Mouse (Mus musculus): ENCODE measurements around the gene Zfp609. TPM values are rescaled to one million over a fixed set of nuclear protein-coding genes. Genes with fewer than 3 reads are reported as not detected.
"Not testable (repeated sequence)": the region's sequence is repeated elsewhere in the genome, so short reads cannot be mapped to it uniquely, and the experiment has no call there.

The Zfp609 gene
- total RNA-seq, 2 experiments from 2014 or later = 54.2 to 62.2 TPM

GRCm38 (mm10) chr9:65666042-65666441 is 161.3 kb downstream of the Zfp609 start:
- TF ChIP-seq CTCF (conservative IDR thresholded peaks at IDR 0.05) = peak; percentile 86
- no peak overlapping the region for H3K27ac ChIP-seq
- DNase-seq (ENCODE audit: low spot score in 2 of 2) = peak in 1 of 2 experiments; percentile 55
- H3K4me3 ChIP-seq = no peak overlapping the region

GRCm38 (mm10) chr9:65664163-65664562 is 163.2 kb downstream of the Zfp609 start:
- H3K4me3 ChIP-seq = no peak overlapping the region
- peak in 1 of 2 experiments; percentile 72 for DNase-seq (ENCODE audit: low spot score in 2 of 2)
- peak; percentile 90 for TF ChIP-seq CTCF (conservative IDR thresholded peaks at IDR 0.05)
- no peak overlapping the region for H3K27ac ChIP-seq

DNA sequence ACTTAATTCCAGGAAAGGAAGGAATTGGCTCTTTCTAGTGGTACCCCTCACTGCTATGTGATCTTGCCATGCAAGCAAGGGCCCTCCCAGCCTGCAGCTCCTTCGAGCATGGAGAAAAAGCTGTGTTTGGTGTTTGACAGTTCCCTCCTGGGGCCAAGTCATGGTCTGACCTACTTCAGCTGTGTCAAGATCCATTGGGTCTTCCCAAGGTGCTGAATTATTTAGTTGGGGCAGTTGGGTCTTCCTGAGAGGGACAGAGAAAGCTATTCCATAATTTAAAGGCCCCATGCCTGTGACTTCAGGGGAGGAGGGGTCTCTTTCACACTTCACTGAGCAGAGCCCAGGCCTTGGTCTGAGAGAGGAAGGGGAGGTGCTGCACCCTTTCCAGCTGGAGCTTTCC is 165.9 kb downstream of the Zfp609 start:
- Histone ChIP-seq H3K4me3 (no peak overlapping the region), H3K27ac (no peak overlapping the region)
- no peak for DNase-seq (ENCODE audit: low spot score in 2 of 2)
- TF ChIP-seq CTCF (conservative IDR thresholded peaks at IDR 0.05) = no peak

- DNase-seq (ENCODE audit: low spot score in 2 of 2) = no peak
- no peak overlapping the region for H3K27ac ChIP-seq
- H3K4me3 ChIP-seq = no peak overlapping the region
- peak; percentile 53 for TF ChIP-seq CTCF (conservative IDR thresholded peaks at IDR 0.05)
Measured at GRCm38 (mm10) chr9:65661029-65661428, 166.3 kb downstream of the Zfp609 start.

DNA sequence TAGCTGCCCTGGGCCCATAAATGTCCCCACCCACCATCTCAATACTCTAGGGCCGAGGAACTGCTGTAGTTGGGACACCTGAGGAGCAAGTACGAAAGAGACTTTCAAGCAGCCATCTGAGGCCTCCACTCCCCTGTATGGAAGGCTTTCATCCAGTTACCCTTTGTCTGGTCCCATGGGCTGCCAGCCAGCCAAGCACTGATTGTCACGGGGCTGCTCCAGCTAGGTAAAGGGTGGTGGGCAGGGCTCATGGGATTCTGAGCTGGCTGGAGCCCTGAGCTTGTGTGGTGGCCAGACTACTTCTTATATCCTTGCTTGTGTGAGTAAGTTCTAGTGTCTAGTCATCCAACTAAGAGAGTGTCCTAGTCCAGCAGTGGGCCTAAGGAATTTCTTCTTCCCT is 170.1 kb downstream of the Zfp609 start:
- H3K27ac ChIP-seq = no peak overlapping the region
- DNase-seq (ENCODE audit: low spot score in 2 of 2) = no peak
- H3K4me3 ChIP-seq = no peak overlapping the region
- TF ChIP-seq CTCF (conservative IDR thresholded peaks at IDR 0.05) = no peak

DNA sequence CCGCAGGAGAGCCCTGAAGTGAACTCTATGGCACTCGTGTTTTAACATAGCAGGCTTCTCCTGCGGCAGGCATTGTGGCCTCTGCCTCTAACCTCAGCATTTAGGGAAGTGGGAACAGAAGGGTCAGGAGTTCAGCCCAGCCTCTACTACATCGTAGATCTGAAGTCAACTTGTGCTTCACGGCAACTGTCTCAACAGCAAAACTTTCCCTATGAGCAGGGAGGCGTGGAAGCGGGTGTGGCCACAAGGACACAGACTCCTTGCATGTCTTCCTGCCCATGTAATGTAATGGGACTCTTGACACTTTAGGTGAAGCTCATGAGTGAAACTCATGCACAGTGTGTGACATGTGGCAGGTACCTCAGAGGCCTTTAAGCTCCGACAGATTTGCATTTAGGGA is 171.8 kb downstream of the Zfp609 start:
- no peak overlapping the region for H3K27ac ChIP-seq
- no peak for TF ChIP-seq CTCF (conservative IDR thresholded peaks at IDR 0.05)
- H3K4me3 ChIP-seq = no peak overlapping the region
- DNase-seq (ENCODE audit: low spot score in 2 of 2) = no peak

DNA sequence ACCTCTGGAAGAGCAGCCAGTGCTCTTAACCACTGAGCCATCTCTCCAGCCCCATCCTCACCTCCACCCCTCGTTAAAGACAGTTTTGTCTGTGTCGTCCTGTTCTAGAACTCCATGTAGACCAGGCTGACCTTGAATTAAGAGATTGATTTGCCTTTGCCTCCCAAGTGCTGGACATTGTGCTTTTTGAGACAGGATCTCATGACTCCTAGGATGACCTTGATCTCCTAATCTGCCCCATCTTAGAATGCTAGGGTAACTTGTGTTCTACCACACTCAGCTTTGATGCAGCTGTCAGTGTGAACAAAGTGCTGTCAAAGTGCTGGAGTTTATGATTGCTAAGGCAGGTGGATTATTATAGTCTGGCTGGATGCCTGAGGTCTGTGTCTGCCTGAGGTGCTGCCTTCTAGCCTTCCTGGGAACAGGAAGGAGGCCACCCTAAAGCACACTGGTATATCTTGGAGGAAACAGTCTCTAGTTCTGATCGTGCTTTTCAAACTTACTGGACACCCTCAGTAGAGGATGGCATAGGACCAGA is 172.6 kb downstream of the Zfp609 start:
- TF ChIP-seq CTCF (conservative IDR thresholded peaks at IDR 0.05) = no peak
- Histone ChIP-seq H3K27ac (no peak overlapping the region), H3K4me3 (no peak overlapping the region)
- no peak for DNase-seq (ENCODE audit: low spot score in 2 of 2)

- TF ChIP-seq CTCF (conservative IDR thresholded peaks at IDR 0.05) = no peak
- Histone ChIP-seq H3K4me3 (no peak overlapping the region), H3K27ac (no peak overlapping the region)
- no peak for DNase-seq (ENCODE audit: low spot score in 2 of 2)
Measured at GRCm38 (mm10) chr9:65653741-65654140, 173.6 kb downstream of the Zfp609 start.

- not testable (repeated sequence) for H3K4me3 ChIP-seq; H3K27ac ChIP-seq; DNase-seq (ENCODE audit: low spot score in 2 of 2)
- TF ChIP-seq CTCF (conservative IDR thresholded peaks at IDR 0.05) = peak; percentile 54
Measured at GRCm38 (mm10) chr9:65651957-65652356, 175.4 kb downstream of the Zfp609 start.

GRCm38 (mm10) chr9:65649997-65650396 is 177.4 kb downstream of the Zfp609 start:
- DNase-seq (ENCODE audit: low spot score in 2 of 2) = no peak
- Histone ChIP-seq H3K4me3 (no peak overlapping the region), H3K27ac (no peak overlapping the region)
- TF ChIP-seq CTCF (conservative IDR thresholded peaks at IDR 0.05) = no peak

DNA sequence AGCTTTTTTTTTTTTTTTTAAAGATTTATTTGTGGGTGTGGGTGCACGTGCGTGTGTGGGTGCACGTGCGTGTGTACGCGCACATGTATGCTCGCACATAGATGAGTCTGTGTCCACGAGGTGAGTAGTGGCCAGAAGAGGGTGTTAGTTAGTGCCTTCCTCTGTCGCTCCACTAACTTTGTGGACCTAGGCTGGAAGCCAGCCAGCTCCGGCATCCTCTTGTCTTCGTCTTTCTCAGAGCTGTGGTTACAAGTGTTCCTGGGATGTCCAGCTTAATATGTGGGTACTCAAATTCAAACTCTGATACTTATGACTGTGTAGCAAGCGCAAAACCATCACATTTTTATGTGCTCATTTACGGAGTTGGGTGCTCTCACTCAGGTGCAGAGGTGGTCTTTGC is 178.6 kb downstream of the Zfp609 start:
- H3K27ac ChIP-seq = no peak overlapping the region
- DNase-seq (ENCODE audit: low spot score in 2 of 2) = no peak
- no peak for TF ChIP-seq CTCF (conservative IDR thresholded peaks at IDR 0.05)
- no peak overlapping the region for H3K4me3 ChIP-seq

GRCm38 (mm10) chr9:65646782-65647181 is 180.6 kb downstream of the Zfp609 start:
- Histone ChIP-seq H3K4me3 (no peak overlapping the region), H3K27ac (no peak overlapping the region)
- DNase-seq (ENCODE audit: low spot score in 2 of 2) = no peak
- TF ChIP-seq CTCF (conservative IDR thresholded peaks at IDR 0.05) = no peak

DNA sequence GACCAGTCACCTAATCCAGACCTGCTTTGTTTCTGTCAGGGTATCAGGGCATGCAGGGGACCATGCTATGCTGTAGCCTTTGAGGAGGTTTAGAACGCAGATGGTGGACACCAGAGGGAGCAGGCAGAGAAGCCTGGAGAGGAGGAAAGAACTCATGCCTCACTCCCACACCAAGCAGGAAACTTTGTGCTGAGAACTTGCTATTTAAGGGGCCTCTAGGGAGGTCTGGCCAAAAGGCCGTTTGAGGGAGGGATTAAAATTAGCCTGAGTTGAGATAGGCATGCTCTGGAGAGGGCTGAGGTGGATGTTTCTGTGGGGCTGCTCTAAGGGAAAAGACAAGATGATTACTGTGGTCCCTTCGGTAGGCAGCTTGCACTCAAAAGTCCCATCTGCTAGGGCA is 181.4 kb downstream of the Zfp609 start:
- no peak for TF ChIP-seq CTCF (conservative IDR thresholded peaks at IDR 0.05)
- H3K4me3 ChIP-seq = no peak overlapping the region
- DNase-seq (ENCODE audit: low spot score in 2 of 2) = no peak
- no peak overlapping the region for H3K27ac ChIP-seq

DNA sequence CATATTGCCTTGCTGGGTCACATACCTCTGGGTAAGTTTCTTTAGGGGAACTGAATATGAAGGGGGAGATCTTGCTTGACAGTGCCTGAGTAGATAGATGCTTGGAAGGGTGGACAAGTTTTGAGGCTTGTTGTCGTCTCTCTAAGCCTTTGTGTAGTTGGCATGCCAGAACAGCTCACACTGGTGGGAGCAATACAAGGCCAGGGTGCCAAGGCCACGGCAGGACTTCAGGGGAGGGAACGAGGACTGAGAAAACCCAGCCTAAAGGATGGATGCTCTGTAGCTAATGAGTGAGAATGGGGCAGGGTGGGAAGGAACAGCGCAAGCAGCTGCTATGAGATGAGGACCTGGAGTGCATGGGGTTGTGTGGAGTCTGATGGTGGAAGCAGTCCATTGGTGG is 182.4 kb downstream of the Zfp609 start:
- Histone ChIP-seq H3K27ac (no peak overlapping the region), H3K4me3 (no peak overlapping the region)
- no peak for TF ChIP-seq CTCF (conservative IDR thresholded peaks at IDR 0.05)
- DNase-seq (ENCODE audit: low spot score in 2 of 2) = no peak

GRCm38 (mm10) chr9:65642546-65642945 is 184.8 kb downstream of the Zfp609 start:
- DNase-seq (ENCODE audit: low spot score in 2 of 2) = no peak
- Histone ChIP-seq H3K27ac (no peak overlapping the region), H3K4me3 (no peak overlapping the region)
- no peak for TF ChIP-seq CTCF (conservative IDR thresholded peaks at IDR 0.05)

Other genes starting within 250 kb of the Zfp609 start
- 10 to 100 TPM; 12.0 to 14.5 TPM for gene Plekho2, start 247.5 kb downstream of the Zfp609 start, total RNA-seq (2021)
- under 1 TPM; 0.17 to 0.38 TPM for gene Pif1, start 240.4 kb downstream of the Zfp609 start, total RNA-seq (2021)
- gene Rbpms2, start 197.9 kb downstream of the Zfp609 start, total RNA-seq (2021) = 1 to 10 TPM; 2.1 to 2.8 TPM
- gene Oaz2, start 159.6 kb downstream of the Zfp609 start, total RNA-seq (2021) = 100 to 1,000 TPM; 199 to 204 TPM
- under 1 TPM; 0.64 to 0.97 TPM for gene Pclaf, start 62.7 kb upstream of the Zfp609 start, total RNA-seq (2021)
- gene Trip4, start 81.2 kb upstream of the Zfp609 start, total RNA-seq (2021) = 10 to 100 TPM; 39.0 to 41.2 TPM
- gene Csnk1g1, start 81.4 kb upstream of the Zfp609 start, total RNA-seq (2021) = 10 to 100 TPM; 41.6 to 44.0 TPM
- 100 to 1,000 TPM; 195 to 201 TPM for gene Ppib, start 232.7 kb upstream of the Zfp609 start, total RNA-seq (2021)
- 1 to 10 TPM; 4.6 to 6.9 TPM for gene Snx22, start 242.2 kb upstream of the Zfp609 start, total RNA-seq (2021)